Mouse (Mus musculus) heart, postnatal 4 days (tissue): ENCODE measurements around the gene Ado. TPM values are rescaled to one million over a fixed set of nuclear protein-coding genes. Genes with fewer than 3 reads are reported as not detected.

Experiments
- DNase-seq: peaks from one replicate; pipeline ENCODE4 v3.0.0; 2021
- total RNA-seq, 2 experiments: library from RNA; stranded (reverse); gene quantifications; 2 replicates each; pipeline ENCODE4 v1.2.3; 2021

The Ado gene
- total RNA-seq, 2 experiments from 2014 or later: 23.3 to 23.8 TPM

- peak; percentile 65 for DNase-seq
These were observed 12.1 kb downstream of the Ado start for GRCm38 (mm10) chr10:67536621-67537141.

- peak; percentile 84 for DNase-seq
These were observed 12.8 kb downstream of the Ado start for GRCm38 (mm10) chr10:67535972-67536371.

- peak; percentile 41 for DNase-seq
These were observed 13.5 kb downstream of the Ado start, which contains the start of gene Egr2 for GRCm38 (mm10) chr10:67535256-67535655. Gene Egr2, plus strand, starts transcription at chr10:67535475.

- no peak for DNase-seq
These were observed 19.0 kb downstream of the Ado start for GRCm38 (mm10) chr10:67529769-67530168.

GRCm38 (mm10) chr10:67526435-67526834 is 22.3 kb downstream of the Ado start:
- DNase-seq: no peak

- no peak for DNase-seq
These were observed 24.1 kb downstream of the Ado start for GRCm38 (mm10) chr10:67524694-67525093.

- no peak for DNase-seq
These were observed 24.6 kb downstream of the Ado start for GRCm38 (mm10) chr10:67524130-67524529.

GRCm38 (mm10) chr10:67518733-67519132 is 30.0 kb downstream of the Ado start:
- no peak for DNase-seq

- DNase-seq: no peak
These were observed 35.9 kb downstream of the Ado start for GRCm38 (mm10) chr10:67512871-67513270.

GRCm38 (mm10) chr10:67512211-67512610 is 36.5 kb downstream of the Ado start:
- DNase-seq: peak; percentile 44

GRCm38 (mm10) chr10:67505248-67505647 is 43.5 kb downstream of the Ado start:
- no peak for DNase-seq

- no peak for DNase-seq
These were observed 44.7 kb downstream of the Ado start for GRCm38 (mm10) chr10:67504046-67504445.

GRCm38 (mm10) chr10:67503320-67503995 is 45.3 kb downstream of the Ado start:
- DNase-seq: no peak

- no peak for DNase-seq
These were observed 50.8 kb downstream of the Ado start for GRCm38 (mm10) chr10:67497951-67498350.

- no peak for DNase-seq
These were observed 51.4 kb downstream of the Ado start for GRCm38 (mm10) chr10:67497144-67497892.

Other genes starting within 250 kb of the Ado start
- gene Egr2, start 13.5 kb downstream of the Ado start, total RNA-seq: 1 to 10 TPM; 1.2 to 1.5 TPM